Mouse (Mus musculus): ENCODE results near the gene Fbxw9.

Fbxw9 gene

GRCm38 (mm10) chr8:85059879-85060616, at the start of gene Fbxw9:
TSS of gene Fbxw9 (plus strand) at chr8:85060055.
- DNase-seq, result peak; percentile 85

GRCm38 (mm10) chr8:85011242-85011641, 48.6 kb upstream of the Fbxw9 start:
- no peak for DNase-seq

GRCm38 (mm10) chr8:85013230-85013840, 46.5 kb upstream of the Fbxw9 start:
- DNase-seq, result peak; percentile 75

- no peak for DNase-seq
These were observed 45.4 kb upstream of the Fbxw9 start, which contains the start of gene Best2 for GRCm38 (mm10) chr8:85014431-85014830. TSS of gene Best2 (minus strand) at chr8:85014531.

- no peak for DNase-seq
These were observed 43.1 kb upstream of the Fbxw9 start for GRCm38 (mm10) chr8:85016724-85017123.

DNA sequence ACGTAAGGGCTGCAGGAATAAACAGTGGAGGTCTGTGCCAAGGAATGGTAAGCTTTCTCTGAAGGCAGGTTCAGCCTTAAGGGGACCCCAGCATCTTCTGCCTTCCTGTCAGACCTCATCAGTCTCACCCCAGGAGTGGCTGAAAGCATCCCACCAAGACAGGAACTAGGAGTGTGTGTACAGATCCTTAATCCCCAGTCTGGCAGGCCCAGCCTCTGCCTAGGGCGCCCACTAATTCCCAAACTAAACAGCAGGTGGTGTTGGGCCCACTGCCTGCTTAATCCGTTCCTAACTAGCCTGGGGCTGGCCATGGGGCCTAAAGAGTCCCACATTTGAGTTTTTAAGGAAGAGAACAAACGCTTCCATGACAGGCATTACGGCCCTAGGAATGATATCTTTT, 42.6 kb upstream of the Fbxw9 start:
- DNase-seq, result no peak

DNA sequence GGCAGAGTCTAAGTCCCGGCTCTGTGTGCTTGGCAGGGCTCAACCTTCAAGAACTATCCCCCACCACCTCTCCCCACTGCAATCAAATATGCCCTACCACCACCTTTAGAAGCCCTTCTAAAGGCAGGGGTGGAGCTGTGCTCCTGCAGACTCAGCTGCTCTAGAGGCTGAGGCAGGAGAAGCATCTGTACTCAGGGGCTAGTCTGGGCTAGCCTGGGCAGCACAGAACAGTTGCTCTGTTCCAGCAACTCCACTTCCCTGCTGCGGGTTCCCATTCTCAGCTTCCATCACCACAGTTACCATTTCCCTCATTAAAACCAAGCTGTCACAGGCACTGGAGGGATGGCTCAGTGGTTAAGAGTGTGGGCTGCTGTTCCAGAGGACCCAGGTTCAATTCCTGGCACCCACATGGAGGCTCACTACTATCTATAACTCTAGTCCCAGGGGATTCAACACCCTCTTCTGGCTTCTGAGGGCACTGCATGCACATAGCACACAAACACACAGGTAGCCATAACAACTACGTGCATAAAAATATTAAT, 38.3 kb upstream of the Fbxw9 start:
- DNase-seq, result no peak

- DNase-seq, result no peak
These were observed 36.0 kb upstream of the Fbxw9 start for GRCm38 (mm10) chr8:85023846-85024245.

- peak; percentile 76 for DNase-seq
These were observed 34.5 kb upstream of the Fbxw9 start, which contains the start of gene Asna1 for GRCm38 (mm10) chr8:85025098-85025932. TSS of gene Asna1 (minus strand) at chr8:85025281.

DNA sequence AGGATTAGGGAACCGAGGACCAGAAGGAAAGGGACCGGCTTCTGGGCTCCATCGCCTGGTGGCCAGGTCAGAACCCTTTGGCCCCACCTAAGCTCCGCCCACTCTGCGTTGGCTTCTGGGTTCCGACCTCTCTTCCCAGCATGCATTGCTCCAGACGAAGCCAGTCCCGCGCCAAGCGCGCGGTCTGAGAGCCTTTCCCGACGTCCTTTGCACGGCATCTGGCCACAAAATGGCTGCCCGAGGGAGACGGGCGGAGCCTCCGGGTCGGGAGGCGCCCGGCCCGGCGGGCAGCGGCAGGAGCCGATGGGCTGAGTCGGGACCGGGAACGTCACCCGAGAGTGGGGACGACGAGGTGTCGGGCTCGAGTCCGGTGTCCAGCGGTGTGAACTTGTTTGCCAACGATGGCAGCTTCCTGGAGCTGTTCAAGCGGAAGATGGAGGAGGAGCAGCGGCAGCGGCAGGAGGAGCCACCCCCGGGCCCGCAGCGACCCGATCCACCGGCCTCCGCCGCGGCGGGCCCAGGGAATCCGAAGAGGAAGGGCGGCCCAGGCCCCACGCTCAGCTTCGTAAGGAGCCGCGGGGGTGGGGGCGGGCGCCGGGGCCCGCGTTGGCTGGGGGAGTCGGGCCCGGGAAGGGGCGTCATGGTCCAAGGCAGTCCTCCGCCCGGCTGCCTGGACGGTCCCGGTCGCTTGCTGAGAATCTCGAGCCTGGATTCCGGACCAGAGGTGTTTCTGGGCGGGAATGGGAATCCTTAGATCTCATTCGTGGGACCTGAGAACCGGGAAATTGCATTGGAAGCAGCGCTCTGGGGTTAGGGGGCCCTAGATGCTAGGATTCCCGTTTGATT, 33.0 kb upstream of the Fbxw9 start, which contains the start of gene Trir:
TSS of gene Trir (plus strand) at position 154 of the 846 bp plus-strand sequence.
- peak; percentile 93 for DNase-seq

DNA sequence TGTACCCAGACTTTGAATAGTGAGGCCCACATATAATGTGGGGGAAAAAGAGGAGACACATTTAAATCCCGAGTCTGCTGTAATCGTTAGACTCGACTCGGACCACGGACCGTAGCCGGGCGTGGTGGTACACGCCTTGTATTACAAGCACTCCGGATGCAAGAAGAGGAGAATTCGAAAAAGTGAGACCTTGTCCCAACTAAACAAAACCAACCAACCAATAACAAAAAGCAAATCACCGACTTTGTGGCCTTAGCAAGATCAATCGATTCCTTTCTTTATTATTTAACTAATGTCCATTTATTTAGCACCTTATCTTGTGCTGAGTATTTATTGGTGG, 32.4 kb upstream of the Fbxw9 start:
- no peak for DNase-seq

GRCm38 (mm10) chr8:85027922-85028321, 31.9 kb upstream of the Fbxw9 start:
- no peak for DNase-seq

DNA sequence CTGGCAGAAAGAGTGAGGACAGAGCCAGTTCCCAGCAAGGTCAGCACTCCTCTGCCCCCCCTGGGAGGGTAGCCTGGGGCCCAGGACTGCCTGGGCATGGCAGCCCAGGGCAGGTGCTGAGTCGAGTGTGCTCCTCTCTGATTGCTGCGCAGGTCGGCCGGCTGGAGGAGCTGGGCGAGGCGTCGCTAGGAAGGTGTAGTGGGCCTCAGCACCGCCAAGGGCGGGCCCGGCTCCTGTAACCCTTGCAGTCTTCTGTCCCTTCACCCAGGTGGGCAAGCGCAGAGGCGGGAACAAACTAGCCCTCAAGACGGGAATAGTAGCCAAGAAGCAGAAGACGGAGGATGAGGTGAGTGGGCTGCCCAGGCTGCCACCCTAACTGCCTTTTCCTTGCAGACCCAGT, 30.6 kb upstream of the Fbxw9 start:
- no peak for DNase-seq

- DNase-seq, result no peak
These were observed 27.1 kb upstream of the Fbxw9 start for GRCm38 (mm10) chr8:85032622-85033311.

GRCm38 (mm10) chr8:85033867-85034266, 26.0 kb upstream of the Fbxw9 start:
- no peak for DNase-seq

- DNase-seq, result peak; percentile 80
These were observed 25.1 kb upstream of the Fbxw9 start for GRCm38 (mm10) chr8:85034764-85035163.

- no peak for DNase-seq
These were observed 24.6 kb upstream of the Fbxw9 start for GRCm38 (mm10) chr8:85035165-85035727.

DNA sequence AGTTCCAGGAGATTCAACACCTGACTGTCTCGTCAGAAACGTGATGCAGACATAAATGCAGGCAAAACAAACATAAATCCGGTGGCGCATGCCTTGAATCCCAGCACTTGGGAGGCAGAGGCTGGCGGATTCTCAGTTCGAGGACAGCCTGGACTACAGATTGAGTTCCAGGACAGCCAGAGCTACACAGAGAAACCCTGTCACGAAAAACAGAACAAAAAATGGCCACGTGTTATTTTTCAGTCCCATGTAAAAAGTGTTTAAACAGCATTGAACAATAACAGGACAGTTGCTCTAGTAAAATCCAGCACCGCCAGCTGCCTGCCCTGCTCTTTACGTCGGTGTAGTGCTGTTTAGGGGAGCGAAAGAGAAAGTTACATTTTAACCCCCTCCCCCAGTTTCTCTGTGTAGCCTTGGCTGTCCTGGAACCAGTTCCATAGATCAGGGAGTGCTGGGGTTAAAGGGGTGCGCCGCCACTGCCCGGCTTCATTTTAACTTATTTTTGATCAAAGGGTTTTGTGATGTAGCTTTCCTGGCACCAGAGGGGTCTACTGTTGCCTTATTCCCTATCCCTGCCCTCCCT, 24.0 kb upstream of the Fbxw9 start:
- no peak for DNase-seq

GRCm38 (mm10) chr8:85036381-85036717, 23.5 kb upstream of the Fbxw9 start:
- DNase-seq, result no peak

DNA sequence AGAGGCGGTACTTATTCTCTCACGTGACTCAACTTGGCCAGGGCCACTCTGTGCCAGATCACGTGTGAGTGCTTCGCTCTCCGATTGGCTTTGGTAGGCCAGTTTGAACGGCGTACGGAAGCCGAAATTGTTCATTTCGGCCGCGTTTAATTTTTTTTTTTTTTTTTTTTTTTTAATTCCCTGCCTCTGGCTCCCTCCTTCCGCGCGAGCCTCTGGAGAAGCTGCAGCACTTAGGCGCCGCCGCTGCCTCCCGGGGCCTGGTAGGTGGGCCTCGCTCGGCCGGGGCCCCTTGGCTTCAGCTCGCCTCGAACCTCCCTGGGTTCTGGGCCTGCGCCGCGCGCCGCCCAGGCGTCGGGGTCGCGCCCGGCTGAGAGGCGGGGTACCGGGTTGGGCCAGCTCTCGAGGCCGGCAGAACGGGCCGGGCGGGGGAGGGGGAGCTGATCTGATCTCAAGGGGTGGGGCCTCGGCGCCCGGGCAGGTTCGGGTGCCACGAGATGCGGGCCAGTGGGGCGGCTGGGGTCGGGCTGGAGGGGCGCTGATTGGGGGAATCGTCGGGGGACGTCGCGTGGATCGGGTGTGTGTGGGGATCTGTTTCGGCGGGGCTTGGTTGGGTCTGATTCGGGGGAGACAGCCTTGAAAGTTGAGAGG, 23.0 kb upstream of the Fbxw9 start, which contains the start of gene Tnpo2:
TSS of gene Tnpo2 (plus strand) at position 198 of the 648 bp plus-strand sequence.
- DNase-seq, result peak; percentile 85

DNA sequence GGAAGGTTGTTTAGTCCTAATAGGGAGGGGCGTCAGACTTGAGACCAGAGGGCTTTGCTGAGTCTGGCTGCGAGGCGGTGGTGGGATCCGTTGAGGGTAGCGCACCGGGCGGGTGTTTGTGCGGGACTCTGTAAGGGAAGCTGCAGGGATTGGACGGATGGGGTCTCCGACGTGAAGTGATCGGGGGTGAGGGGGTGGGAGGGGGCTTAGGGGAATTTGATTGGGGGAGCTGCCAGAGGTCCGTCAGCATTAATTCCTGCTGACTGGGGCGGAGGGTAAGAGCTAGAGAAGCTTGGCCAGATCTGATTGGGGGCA, 22.5 kb upstream of the Fbxw9 start:
- DNase-seq, result peak; percentile 57
